Mouse (Mus musculus) CH12.LX (cell line): ENCODE measurements at regions not wholly inside any gene's neighbourhood (a gene's known extent, or its start where the extent isn't known, plus 50 kb on each side); places are given as distances from the start of the nearest gene placed in this dataset.

Source experiments
- NRF1 ChIP-seq: IDR thresholded peaks from 2 replicates; pipeline ENCODE4 v1.6.1; 2014; ENCODE audit warnings: low read depth, mild to moderate bottlenecking, inconsistent platforms, low read length, improper control_type of control experiment, moderate library complexity
- POLR2AphosphoS2 ChIP-seq: IDR thresholded peaks from 2 replicates; pipeline ENCODE4 v1.6.1; 2011; ENCODE audit warnings: low read depth, low read length, improper control_type of control experiment

DNA sequence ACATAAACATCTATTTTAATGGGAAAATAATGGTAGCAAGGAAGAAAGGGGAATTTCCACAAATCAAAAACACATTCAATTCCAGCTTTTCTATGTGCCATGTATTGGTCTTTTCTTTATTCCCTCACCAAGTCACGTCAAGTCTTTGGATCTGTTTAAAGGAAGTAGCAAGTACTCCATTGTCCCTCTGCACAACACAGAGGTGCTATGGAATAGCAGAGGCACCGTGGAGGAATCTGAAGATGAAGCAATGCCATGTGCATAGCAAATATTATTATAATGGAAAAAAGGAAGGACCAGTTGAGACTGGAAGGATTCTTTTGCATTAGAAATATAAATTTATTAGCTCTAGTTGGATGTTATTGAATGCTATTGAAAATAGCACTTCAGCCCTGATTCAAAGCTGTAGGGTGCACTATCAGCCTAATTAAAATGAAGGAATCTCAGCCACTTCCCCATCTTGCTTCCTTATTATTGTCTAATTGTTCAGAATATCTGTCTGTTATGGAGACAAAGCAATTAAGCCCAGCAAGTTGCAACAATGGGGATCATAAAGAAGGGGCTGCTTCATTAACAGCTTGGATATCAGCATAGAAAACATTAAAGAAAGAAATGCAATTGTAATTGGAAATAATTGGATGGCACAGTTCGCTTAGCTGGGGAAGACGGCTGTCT lies 362.7 kb upstream of the Sgcd start:
- no peak for TF ChIP-seq POLR2AphosphoS2
- no peak for TF ChIP-seq NRF1
